Mouse (Mus musculus): ENCODE data around the gene Usp8.

The Usp8 gene

DNA sequence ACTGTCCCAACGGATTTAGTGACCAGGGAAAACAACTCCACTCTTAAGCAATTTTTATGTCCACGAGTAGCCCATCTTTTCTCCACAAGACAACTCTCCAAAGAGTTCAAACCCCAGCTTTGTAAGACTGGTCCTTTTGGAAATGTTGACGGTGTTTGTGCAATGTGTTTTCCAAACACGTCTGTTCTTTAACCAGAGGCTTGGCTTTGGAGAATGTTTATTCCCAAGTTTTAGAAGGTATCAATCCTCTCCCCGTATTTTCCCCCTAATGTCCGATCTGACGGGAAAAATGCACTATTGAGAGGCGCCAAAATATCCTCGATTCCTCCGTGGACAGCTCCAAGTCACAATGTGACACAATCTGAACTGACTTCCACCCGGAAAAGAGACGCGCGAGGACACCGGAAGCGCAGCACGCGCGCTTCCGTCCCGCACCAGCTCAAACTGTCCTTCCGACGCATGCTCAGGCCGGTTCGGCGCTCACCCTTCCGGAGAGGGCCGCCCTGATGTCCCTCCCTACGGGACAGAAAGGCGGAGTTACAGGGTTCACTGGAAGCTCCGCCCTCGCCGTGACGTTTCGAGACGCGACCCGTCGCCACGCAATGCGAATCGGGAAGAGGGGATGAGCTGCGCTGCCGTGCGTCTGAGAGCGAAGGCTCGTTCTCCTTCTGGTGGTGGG is at the start of gene Usp8:
TSS of gene Usp8 (plus strand) at position 570 of the 679 bp plus-strand sequence.
- in situ Hi-C loops (cut with MboI): no loop called here

DNA sequence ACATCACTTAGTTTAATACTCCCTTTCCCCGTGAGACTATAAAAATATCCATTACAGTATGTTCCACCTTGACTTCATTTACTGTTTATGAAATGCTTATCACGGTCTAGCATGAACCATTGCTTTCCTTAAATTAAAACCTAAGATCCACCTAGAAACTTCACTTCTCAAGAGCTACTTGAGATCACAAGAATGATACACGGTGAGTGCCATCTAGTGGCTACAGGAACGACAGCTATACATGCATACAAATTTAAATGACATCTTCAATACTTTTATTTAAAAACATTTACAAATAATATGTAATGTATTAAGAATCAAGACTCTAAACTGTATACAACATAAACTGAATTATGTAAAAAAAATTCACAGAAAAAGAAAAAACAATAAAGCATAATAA is 43.6 kb upstream of the Usp8 start:
- in situ Hi-C loops (cut with MboI): no loop called here

DNA sequence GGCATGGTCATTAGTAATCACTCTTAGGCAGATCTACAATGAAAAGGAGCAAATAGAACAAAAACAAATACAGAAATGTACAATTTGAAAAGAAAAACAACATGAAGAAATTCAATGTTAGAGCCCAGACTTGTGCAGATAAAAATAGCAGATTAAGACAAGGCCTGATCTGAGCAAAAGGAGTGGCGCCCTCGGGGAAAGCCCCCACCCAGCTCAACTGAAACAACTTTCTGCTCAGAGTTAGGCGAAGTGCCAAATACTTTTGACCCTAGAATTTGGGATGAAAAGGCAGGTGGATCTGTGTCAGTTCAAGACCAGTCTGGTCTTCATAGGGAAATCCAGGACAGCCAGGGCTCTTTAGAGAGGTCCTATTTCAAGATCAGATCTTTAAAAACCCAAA is 41.1 kb upstream of the Usp8 start:
- in situ Hi-C loops (cut with MboI): no loop called here

DNA sequence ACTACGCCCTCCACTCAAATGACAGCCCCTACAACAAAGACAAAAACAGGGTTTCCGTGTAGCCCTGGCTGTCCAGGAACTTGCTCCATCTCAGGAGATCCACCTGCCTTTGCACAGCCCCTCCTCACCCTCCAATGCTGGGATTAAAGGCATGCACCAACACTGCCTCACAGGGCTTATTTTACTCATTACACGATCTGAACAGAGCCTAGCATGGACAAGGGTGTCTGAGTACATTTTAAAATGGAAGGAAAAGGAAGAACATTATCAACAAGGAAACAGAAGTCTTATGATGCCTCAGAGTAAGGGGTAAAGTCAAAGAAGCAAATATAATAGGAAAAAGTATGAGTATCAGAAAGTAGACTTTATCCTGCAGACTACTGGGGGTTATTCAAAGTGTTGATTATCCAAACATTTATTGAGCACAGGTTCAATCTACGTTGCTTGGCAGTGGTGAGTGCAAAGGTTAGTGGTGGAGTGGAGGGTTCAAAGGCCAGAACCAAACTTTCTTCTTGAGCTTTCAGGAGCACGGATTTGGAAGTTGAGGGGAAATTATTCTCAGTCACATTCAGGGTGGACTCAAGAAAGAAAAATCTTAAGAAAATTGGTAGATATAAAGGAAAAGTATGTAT is 38.4 kb upstream of the Usp8 start:
- in situ Hi-C loops (cut with MboI): no loop called here

DNA sequence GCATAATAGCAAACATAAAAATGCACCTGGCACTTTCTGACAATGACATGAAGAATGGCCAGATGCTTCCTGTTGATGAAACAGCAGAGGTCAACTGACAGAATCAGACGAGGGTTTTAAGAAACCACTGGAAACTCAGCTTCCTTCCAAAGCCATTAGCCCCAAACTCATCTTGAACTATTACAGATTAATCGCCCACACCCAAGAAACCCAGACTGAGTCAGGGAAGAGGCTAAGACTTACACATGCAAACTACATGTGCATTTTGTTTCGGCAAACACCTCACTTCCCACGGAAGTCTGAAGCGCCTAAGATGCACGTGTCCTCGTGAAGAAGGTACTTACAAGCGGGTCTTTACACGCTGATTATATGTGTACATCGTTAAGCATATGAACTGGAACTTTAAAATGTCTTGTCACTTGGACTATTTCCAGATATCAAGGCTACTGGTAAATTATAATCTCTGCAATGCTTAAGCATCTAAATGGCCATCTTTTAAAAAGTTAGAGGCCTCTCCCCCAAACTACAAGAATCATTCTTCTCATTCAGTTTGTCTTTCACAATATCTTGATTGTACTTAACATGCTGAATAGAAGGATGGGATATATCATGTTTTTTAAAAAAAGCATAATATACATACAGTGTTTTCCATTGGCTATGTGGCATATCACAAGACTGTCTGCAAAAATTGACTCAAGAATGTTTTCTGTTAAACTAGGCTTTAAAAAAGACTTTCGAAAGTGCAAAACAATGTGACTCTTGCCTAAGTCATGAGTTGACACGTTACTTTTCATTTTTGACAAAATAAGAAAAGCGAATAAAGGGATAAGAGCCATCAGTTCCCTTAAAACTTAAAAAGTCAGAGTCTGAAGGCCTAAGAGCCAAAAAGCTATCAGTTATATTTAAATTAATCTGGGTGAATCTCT is 33.5 kb upstream of the Usp8 start:
- in situ Hi-C loops (cut with MboI): no loop called here

DNA sequence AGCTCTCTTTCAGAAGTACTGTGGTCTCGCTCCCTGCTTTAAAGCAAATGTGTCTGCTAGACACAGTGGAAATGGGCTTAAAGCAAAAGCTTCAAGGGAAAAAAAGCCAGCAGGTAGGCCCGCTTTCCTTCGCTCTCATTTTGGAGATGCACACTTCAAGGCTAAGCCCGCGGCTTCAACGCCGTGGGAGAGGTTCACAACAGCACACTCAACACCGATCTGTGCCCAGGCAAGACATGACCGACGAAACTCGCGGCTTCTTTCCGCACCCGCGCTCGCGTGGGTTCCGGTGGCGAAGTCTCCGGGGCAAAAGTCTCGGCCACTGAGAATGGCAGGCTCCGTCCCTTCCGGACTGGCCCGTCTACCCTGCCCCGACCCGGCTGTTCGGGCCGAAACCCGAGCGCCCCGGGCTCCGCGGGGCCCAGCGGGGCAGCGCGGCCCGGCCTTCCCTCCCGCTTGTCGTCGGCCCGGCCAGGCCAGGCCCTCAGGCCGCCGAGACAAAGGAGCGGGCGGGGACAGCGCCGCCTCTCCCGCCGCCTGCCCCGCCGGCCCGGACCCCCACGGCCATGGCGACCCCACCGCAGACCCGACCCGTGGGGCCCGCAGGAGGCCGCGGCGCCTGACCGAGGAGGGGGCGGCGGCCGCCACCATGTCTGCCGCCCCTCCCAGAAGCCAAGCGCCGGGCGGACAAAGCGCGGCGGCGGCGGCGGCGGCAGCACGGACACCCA is 32.5 kb upstream of the Usp8 start:
- in situ Hi-C loops (cut with MboI): no loop called here

DNA sequence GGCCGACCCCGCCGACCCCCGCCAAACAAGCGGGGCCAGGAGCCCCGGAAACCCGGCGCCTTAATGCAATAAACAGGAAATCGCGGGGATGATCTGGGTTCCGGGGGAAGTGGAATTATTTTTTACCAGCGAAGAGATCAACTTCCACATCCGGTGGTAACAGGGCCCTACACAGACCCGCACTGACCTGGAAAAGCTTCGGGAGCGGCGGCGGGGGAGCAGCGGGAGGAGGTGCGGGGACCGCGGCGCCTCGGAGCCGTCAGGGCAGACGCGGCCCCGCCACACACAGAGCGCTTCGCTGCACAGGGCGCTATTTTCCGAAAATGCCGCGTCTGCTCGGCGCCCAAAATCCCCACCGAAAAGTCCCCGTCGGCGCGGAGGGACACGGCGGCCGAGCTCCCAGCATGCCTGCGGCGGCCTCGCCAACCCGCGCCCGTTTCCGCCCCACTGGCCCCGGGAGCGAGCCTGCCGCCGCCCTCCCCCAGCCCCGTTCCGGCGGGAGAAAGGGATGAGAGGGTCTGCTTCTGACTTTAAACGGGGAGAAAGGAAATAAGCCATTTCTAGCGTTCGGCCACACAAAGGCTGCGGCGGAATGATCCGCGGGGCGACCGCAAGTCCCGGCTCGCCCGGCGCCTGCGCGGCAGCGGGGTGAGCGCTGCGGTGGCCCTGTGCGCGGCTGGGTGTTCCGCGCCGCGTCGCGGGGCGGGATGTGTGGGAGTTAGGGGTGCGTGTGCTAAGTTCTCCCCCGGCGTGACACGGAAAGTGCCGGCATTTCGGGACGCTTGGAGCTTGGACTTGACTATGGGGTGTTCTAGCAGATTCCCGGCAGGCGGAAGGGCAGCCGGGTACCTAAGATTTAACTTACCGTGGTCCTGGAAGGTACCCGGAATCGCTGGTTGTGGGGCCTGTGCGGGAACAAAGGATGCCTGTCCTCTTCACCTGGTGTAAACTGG is 31.7 kb upstream of the Usp8 start:
- in situ Hi-C loops (cut with MboI): no loop called here

DNA sequence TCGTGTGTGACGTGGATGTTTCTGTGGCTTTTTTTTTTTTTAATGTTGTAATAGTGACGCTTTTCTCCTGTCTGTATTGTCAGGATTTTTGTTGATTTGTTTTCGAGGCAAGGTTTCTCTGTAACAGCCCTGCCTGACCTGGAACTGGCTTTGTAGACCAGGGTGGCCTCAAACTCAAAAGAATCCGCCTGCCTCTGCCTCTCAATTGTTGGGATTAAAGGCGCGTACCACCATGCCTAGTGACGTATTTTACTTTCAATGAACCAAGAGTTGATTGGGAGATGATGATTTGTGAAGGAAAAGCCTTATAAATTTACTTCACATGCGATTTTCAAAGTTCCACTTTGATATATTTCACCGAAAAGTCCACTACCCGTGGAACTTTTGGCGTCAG is 31.0 kb upstream of the Usp8 start, which contains the start of gene Gabpb1:
TSS of gene Gabpb1 (minus strand) at position 216 of the 394 bp plus-strand sequence.
- in situ Hi-C loops (cut with MboI): no loop called here

DNA sequence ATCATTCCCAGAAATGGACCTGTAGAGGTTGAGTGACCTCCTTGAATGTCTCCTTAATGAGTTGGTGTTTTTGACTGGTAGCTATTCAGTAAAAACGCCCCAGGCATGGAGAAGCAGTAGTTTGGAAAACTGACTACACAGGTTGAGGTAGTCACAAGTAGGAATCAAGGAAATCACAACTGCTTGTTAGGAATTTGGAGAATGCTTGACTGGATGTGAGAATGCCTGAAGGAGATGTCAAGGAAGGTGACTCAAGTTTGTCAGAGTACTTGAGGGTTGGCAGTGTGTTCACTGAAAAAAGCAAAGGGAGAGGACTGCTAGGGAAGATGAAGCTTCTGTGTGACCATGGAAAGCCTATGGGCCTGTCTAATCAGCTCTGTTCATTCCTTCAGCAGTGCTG is 29.8 kb upstream of the Usp8 start:
- in situ Hi-C loops (cut with MboI): no loop called here

DNA sequence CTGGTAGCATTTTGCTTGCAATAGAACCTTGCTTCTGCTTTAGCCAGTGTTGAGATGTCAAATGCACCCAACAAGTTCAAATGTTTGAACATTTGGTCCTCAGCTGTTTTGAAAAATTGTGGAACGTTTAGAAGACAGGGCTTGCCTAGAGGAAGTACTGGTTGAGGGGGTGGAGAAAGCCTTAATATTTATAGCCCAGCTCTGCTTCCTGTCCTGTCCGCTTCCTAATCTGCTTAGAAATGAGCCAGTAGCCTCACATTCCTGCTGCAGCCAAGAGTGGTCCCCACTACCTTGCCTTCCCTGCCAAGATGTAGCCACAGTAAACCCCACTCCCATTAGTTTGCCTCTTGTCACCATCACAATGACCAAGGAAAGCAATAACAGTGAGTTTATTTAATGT is 24.8 kb upstream of the Usp8 start:
- in situ Hi-C loops (cut with MboI): no loop called here

DNA sequence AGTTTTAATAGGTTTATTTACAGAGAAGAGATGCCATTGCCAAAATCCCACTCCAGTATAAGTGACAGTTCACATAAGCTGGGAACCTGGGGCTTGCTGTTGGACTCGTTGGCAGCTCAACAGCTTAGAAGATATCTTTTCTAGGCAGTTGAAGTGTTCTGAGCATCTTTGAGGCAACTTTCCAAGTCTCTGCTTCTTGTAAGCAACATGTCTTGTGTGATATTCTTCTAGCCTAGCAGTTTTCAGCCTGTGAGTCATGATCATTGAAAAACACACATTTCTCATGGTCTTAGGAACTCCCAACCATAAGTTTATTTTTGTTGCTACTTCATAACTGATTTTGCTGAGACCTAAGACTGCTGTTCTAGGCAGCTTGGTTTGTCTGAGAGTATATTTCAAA is 24.2 kb upstream of the Usp8 start:
- in situ Hi-C loops (cut with MboI): no loop called here

DNA sequence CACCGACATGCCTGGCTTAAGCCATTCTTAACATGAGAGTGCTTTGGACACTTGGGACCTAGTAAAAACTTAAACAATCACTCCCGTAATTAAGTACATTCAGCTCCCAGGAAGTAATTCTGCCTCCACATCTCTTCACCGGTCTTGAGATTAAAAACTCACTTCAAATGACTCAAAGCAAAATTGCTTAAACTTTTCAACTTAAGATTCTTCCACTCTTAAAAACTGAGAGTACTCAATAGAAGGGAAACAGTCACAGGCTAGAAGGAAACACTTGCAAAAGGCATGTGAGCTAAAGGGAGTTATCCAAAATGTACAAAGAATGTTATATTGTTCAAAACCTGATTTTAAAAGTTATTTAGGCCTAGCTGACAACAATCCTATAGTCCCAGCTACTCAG is 15.8 kb upstream of the Usp8 start:
- in situ Hi-C loops (cut with MboI): no loop called here

DNA sequence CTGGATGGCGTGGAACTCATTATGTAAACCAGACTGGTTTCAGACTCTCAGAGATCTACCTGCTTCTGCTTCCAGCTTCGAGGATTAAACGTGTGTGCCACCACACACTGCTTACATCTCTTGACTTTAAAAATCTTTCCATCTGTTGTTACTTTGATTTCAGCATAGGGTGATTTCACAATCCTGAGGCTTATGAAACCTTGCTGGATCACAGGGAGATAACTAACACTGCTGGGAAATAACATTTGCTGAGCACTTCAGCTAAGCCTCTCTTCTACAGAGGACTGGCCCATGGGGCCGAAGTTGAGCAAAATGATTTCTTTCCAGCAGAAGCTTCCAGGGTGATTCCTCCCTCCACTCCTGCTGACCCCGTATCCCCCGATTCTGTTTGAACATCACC is 11.8 kb upstream of the Usp8 start:
- in situ Hi-C loops (cut with MboI): no loop called here

DNA sequence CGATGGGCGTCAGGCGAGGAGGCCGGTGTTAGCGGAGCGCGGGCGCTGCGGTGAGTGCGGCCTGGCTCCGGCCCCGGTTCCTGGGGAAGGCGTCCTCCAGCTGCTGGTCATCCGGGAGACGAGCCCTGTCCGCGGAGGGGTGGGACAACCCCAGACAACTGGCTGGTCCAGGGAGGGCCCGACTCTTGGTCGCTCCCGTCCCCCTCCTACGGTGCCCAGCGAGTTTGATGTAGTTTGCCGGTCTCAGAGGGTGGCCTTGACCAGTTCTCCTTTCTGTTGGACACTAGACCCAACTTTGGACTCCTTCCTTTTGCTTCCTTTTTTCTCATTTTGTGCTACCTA is 281 bp downstream of the Usp8 start:
- in situ Hi-C loops (cut with MboI): no loop called here

DNA sequence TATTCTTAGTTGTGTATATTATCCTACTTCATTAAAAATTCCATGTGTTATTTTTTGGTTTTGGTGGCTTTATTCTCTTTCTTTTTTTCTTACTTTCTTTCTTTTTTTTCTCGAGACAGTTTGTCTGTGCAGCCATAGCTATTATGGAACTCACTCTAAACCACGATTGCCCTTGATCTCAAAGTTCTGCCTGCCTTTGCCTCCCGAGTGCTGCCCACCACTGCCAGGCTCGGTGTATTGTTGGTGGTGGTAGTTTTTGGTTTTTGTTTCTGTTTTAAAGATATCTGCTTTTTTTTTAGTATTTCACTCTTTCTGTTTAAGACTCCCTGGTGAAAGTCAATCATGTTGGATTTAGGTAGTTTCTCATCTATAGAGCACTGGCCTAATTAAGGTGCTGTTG is 1.2 kb downstream of the Usp8 start:
- in situ Hi-C loops (cut with MboI): no loop called here

DNA sequence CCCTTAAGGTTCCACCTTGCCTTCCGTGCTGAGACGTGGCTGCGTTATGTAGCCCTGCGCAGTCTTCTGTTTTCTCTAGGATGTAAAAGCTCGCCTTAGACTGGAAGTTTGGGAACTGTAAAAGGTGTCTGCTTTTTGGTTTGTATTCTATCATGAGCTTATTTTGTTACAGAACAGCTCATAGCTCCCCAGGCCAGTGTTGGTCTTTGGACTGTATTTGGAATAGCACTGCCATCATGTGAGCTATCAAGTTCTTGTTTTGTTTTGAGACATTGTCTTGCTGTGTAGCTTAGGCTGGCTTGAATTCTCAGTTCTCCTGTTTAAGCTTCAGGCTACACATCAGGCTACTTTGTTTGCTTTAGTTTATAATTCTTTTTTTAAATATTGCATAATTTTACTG is 5.4 kb downstream of the Usp8 start:
- in situ Hi-C loops (cut with MboI): no loop called here

DNA sequence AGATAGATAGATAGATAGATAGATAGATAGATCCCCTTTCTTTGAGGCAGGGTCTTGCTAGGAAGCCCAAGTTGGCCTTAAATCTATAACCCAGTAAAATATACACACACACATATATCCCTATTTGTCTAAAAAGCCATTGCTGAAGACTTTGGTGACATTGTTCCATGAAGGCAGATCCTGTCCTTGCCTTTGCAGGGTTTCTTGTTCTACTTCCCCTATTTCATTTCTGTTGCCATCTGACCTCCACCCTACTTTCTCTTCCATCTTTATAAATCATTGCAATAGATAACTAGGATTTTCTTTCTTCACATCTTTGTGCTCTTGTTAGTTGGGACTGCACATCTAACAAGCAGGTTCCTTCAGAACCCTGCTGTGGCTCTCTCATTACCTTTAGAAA is 5.8 kb downstream of the Usp8 start:
- in situ Hi-C loops (cut with MboI): no loop called here

DNA sequence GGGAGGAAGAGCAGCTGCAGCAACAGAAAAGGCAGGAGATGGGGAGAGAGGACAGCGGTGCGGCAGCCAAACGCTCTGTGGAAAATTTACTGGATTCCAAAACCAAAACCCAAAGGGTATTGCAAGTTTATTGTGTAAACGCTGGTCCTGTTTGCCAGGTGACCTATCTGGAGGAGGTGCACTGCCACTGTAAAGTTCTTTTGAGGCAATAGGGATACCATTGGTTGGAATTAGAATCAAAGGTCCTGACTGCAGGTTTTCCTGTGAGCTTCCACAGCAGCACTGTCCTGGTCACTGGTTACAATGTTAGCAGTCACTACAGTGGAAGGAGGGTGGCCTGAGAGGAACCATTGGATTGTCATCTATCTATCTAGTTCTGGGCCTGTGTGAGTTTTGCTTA is 22.1 kb downstream of the Usp8 start:
- in situ Hi-C loops (cut with MboI): no loop called here

DNA sequence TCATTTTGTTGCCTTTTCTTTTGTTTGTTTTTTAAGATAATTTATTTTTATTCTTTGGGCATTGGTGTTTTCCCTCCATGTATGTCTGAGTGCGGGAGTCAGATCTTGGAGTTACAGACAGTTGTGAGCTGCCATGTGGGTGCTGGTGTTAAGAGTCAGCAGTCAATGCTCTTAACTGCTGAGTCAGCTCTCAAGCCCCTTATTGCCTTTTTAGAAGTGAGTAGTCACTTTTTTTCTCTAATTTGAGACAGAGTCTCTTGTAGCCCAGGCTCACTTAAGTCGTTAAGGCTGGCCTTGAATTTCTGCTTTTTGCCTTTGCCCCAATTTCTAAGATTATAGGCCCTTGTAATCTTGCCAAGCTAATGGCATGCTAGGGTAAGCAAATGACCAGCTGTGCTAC is 23.4 kb downstream of the Usp8 start:
- in situ Hi-C loops (cut with MboI): no loop called here

DNA sequence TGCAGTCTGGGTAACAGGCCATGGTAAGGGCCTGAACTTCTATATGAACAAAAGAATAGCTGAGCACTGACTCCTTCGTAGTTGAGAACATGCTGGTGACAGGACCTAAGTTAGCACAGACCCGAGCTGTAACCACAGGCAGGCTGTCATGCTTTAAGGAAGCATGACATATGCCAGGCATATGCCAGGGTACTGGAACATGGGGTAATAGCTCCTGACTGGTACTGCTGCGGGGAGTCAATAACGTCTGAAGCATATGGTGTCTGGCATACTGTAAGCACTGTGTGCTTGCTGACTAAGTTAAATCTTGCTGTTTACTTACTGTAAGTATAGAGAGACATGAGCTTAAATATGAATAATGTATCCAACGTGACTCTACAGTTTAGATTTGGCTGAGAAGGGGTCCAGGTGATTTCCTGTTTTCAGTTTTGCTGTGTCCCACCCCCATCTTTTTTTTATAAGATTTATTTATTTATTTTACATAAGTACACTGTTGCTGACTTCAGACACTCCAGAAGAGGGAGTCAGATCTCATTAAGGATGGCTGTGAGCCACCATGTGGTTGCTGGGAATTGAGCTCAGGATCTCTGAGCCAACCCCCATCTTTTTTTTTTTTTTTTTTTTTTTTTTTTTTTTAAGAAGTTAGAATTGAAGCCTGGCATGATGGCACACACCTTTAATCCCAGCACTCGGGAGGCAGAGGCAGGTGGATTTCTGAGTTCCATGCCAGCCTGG is 28.4 kb downstream of the Usp8 start:
- in situ Hi-C loops (cut with MboI): no loop called here

Data from mature B cell (primary cell).